Mouse (Mus musculus) liver, embryonic 14.5 days (tissue): ENCODE results near the gene F2rl1. TPM values are rescaled to one million over a fixed set of nuclear protein-coding genes. Genes with fewer than 3 reads are reported as not detected.

Experiments used
- ATAC-seq: fragments of 200-750 bp; cut with Nextera tagmentation; 2 replicates; pipeline ENCODE4 v1.8.0; 2017; ENCODE audit warnings: moderate number of reproducible peaks, mild to moderate bottlenecking, moderate library complexity; ENCODE audit not compliant: insufficient read depth
- DNase-seq, 3 experiments: peaks; one replicate each; pipeline ENCODE4 v3.0.0-alpha.2; 2012 to 2013; ENCODE audit warnings: low read depth in 3 of 3, low spot score in 3 of 3
- H3K27ac ChIP-seq: fragments of 300-500 bp; sonication (generic); 2 replicates; pipeline ENCODE4 v1.5.1; 2014; ENCODE audit warnings: moderate library complexity, mild to moderate bottlenecking, control low read depth, inconsistent platforms
- H3K27me3 ChIP-seq: fragments of 300-500 bp; sonication (generic); 2 replicates; pipeline ENCODE4 v1.6.1; 2014; ENCODE audit warnings: mild to moderate bottlenecking, low read length, moderate library complexity; ENCODE audit not compliant: control insufficient read depth, insufficient read depth
- H3K36me3 ChIP-seq: fragments of 300-500 bp; sonication (generic); replicated peaks from 2 replicates; pipeline ENCODE4 v1.6.1; 2014; ENCODE audit warnings: low read depth; ENCODE audit not compliant: control insufficient read depth, insufficient read depth
- H3K4me1 ChIP-seq, 2 experiments: fragments of 200-500 bp in 1 of 2; fragments of 300-500 bp in 1 of 2; sonication (generic) in 1 of 2; replicated peaks; 2 replicates each; pipeline ENCODE4 v1.6.1; 2012 to 2014; ENCODE audit warnings: antibody characterized with exemption in 1 of 2, inconsistent platforms in 1 of 2, low read length in 1 of 2; ENCODE audit not compliant: control insufficient read depth in 2 of 2, insufficient read depth in 2 of 2
- H3K4me2 ChIP-seq: fragments of 300-500 bp; sonication (generic); 2 replicates; pipeline ENCODE4 v1.6.1; 2014; ENCODE audit warnings: low read depth, mild to moderate bottlenecking, control low read depth, moderate library complexity
- H3K4me3 ChIP-seq, 2 experiments: fragments of 200-500 bp in 1 of 2; fragments of 300-500 bp in 1 of 2; sonication (generic) in 1 of 2; 2 replicates each; pipeline ENCODE4 v1.5.1; 2012 to 2014; ENCODE audit warnings: low read depth in 2 of 2, low read length in 2 of 2, mild to moderate bottlenecking in 2 of 2, control low read depth in 1 of 2, inconsistent platforms in 1 of 2, moderate library complexity in 1 of 2; ENCODE audit not compliant: insufficient read depth in 1 of 2
- H3K9ac ChIP-seq: fragments of 300-500 bp; sonication (generic); replicated peaks from 2 replicates; pipeline ENCODE4 v1.6.1; 2014; ENCODE audit warnings: mild to moderate bottlenecking, control low read depth, moderate library complexity
- H3K9me3 ChIP-seq: fragments of 300-500 bp; sonication (generic); 2 replicates; pipeline ENCODE4 v1.6.1; 2016; ENCODE audit warnings: low read length, mixed read lengths; ENCODE audit not compliant: control insufficient read depth
- CTCF ChIP-seq: IDR thresholded peaks from 2 replicates; pipeline ENCODE4 v1.5.1; 2016; ENCODE audit warnings: antibody characterized with exemption, low read depth, control low read depth
- EP300 ChIP-seq: IDR thresholded peaks from 2 replicates; pipeline ENCODE4 v1.6.1; 2016; ENCODE audit warnings: antibody characterized with exemption, low read depth
- WGBS: fragments of 180-500 bp; shearing (Covaris S2); extraction: QIAGEN DNeasy Blood & Tissue Kit; methylation state at CpG from one replicate; pipeline ENCODE4 v1.1.7; 2014; ENCODE audit not compliant: insufficient replicate concordance; 5-methylcytosine and 5-hydroxymethylcytosine counted together
- polyA plus RNA-seq, 2 experiments: library from polyadenylated mRNA; depleted of rRNA in 1 of 2; stranded (reverse) in 1 of 2; unstranded in 1 of 2; fragments of >200 nt; fragmentation: Nextera tagmentation in 1 of 2; extraction: Ambion mirVana in 1 of 2; gene quantifications; 2 replicates each; pipeline versions ENCODE4 v1.2.1 to v1.2.3; 2012 to 2014

The F2rl1 gene
- polyA plus RNA-seq, 2 experiments: 0.30 to 0.71 TPM

DNA sequence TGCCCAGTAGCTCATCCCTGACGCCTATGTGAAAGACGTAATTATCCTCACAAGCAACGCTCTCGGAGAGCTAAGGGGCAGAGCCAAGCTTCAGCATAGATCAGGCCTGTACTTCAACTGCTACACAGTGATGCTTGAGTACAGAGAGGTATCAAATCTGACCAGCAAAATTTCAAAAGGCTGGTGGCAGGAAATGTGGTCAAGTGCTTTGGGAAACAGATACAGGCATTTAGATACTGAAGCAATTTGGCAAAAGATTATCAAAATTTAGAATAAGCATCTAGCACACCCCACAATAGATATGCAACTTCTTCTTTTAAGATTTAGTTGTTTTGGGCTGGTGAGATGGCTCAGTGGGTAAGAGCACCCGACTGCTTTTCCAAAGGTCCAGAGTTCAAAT, 15.0 kb downstream of the F2rl1 start:
- Histone ChIP-seq H3K27ac (no peak overlapping the region), H3K4me1 (no peaks in the 10 kb centered on the region), H3K9ac (no peak overlapping the region), H3K36me3 (no peaks in the 10 kb centered on the region), H3K27me3 (no peaks in the 10 kb centered on the region), H3K4me2 (no peak overlapping the region), H3K9me3 (no peaks in the 10 kb centered on the region), H3K4me3 (no peak overlapping the region)
- WGBS: 68% methylated on average over 5 of the region's 5 CpGs
- no peak for ATAC-seq
- TF ChIP-seq EP300: no peak
- no peak for TF ChIP-seq CTCF
- no peak for DNase-seq

DNA sequence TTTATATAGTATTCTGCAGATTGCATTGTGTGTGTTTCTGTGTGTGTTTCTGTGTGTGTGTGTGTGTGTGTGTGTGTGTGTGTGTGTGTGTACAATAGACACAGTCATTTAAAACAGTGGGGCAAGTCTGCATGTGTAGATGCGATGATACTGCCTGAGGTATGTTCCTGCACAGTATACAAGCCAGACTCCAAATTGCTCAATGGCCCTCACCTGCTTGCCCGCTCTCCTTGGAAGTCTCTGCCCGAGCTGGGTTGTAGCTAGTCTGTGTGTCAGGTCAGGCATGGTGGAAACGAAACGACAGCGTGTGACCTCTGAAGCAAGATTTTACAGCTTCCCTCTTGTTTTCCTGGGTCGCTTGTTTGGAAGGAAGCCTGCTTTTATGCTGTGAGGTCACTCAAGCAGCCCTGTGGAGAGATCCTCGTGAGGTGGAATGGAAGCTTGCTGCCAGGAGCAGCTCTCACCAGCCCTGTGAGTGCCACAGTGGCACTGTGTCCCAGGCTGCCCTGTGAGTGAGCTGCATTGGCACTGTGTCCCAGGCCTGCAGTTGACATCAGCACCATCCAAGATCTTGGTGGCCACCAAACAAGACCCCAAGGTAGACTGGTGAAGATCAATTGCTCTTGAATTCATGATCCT, 21.6 kb downstream of the F2rl1 start:
- no peak for DNase-seq
- TF ChIP-seq CTCF (no peak), EP300 (no peak)
- Histone ChIP-seq H3K9ac (no peak overlapping the region), H3K4me1 (no peaks in the 10 kb centered on the region), H3K36me3 (no peaks in the 10 kb centered on the region), H3K4me2 (no peak overlapping the region), H3K4me3 (no peak overlapping the region), H3K27me3 (no peaks in the 10 kb centered on the region), H3K9me3 (no peaks in the 10 kb centered on the region), H3K27ac (no peak overlapping the region)
- WGBS: 49% methylated on average over 8 of the region's 8 CpGs
- no peak for ATAC-seq

DNA sequence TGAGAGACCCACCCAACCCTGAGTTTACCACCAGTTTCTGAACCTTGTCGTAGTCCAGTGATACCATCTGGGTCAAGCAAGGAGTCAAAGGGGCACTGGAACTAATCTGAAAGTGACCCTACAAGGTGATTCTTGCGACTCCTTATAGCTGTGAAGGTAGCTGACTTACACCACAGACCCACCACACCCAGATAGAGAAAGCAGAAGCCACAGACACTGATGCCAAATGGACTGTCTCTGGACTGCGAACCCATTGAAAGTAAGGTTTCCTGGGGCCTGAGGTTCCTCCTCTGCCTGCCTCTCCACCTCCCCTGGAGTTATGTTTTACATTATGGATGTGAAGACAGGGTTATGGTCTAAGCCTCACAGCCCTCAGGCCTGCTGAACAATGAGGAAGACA, 28.4 kb downstream of the F2rl1 start:
- 65% methylated on average over 3 of the region's 3 CpGs for WGBS
- TF ChIP-seq EP300 (no peak), CTCF (no peak)
- no peak overlapping the region for H3K4me3 ChIP-seq

DNA sequence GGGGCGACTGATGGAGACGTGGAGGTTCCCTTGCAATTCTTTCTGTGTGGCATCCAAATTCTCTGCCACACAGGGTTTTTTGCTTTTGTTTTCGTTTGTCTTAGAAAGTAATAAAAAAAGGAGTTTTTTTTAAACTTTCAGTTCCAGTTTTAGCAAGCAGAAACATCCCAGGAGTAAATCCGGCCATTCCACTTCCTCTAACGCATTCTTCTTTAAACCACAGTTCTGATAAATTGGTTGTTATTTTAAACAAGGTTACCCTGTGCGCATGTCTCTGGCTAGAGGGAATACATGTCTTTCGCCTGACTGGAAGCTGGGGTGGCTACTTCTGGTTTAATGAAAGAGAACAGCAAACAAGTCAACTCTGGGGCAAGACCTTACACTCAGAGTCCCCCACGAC, 30.2 kb downstream of the F2rl1 start:
- Histone ChIP-seq H3K27ac (no peak overlapping the region), H3K36me3 (no peaks in the 10 kb centered on the region), H3K4me1 (no peaks in the 10 kb centered on the region; a peak in 1 of 4 replicates), H3K9me3 (no peaks in the 10 kb centered on the region), H3K9ac (no peak overlapping the region), H3K4me2 (no peak overlapping the region), H3K27me3 (no peaks in the 10 kb centered on the region), H3K4me3 (no peak overlapping the region)
- ATAC-seq: no peak
- 40% methylated on average over 8 of the region's 8 CpGs for WGBS
- TF ChIP-seq CTCF: no peak
- no peak for TF ChIP-seq EP300
- DNase-seq: no peak

More for the DNA sequence above, 28.4 kb downstream of the F2rl1 start:
- DNase-seq (no peak), ATAC-seq (no peak)
- Histone ChIP-seq H3K9me3 (no peaks in the 10 kb centered on the region), H3K4me1 (no peaks in the 10 kb centered on the region; a peak in 1 of 4 replicates), H3K4me2 (no peak overlapping the region), H3K9ac (no peak overlapping the region), H3K27me3 (no peaks in the 10 kb centered on the region), H3K36me3 (no peaks in the 10 kb centered on the region), H3K27ac (no peak overlapping the region)

DNA sequence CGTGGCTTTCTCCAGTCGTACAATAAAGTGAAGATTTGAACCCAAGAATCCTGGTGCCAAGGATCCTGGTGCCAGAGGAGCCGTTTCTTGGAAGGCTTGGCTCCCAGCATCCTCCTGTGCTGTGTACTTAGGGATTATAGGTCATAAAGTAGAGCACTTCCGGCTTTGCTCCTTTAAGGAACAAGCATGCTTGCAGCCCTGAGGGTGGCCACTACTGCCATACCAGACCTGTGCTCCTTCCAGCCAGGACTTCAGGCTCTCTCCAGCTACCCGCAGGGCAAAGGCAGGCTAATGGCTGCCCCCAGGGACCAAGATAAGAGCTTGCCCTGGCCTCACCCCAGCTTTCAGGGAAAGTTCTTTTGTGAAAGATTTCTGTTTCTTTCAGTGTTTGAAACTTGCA, 31.7 kb downstream of the F2rl1 start:
- no peak for ATAC-seq
- Histone ChIP-seq H3K27me3 (no peaks in the 10 kb centered on the region), H3K36me3 (no peaks in the 10 kb centered on the region), H3K9ac (no peak overlapping the region), H3K27ac (no peak overlapping the region), H3K9me3 (no peaks in the 10 kb centered on the region), H3K4me2 (no peak overlapping the region), H3K4me1 (no peaks in the 10 kb centered on the region; a peak in 1 of 4 replicates), H3K4me3 (no peak overlapping the region)
- no peak for DNase-seq
- TF ChIP-seq CTCF: no peak
- no peak for TF ChIP-seq EP300
- 52% methylated on average over 5 of the region's 5 CpGs for WGBS
